Mouse (Mus musculus): ENCODE measurements at regions not wholly inside any gene's neighbourhood (a gene's known extent, or its start where the extent isn't known, plus 50 kb on each side); places are given as distances from the start of the nearest gene placed in this dataset.
"Not testable (repeated sequence)": the region's sequence is repeated elsewhere in the genome, so short reads cannot be mapped to it uniquely, and the experiment has no call there.

GRCm38 (mm10) chr14:68806646-68807045, 487.5 kb downstream of the Synb start:
- Histone ChIP-seq H3K4me1 (ENCODE audit: control insufficient read depth, insufficient read depth, low read length) (no peaks in the 10 kb centered on the region), H3K36me3 (ENCODE audit: control insufficient read depth, insufficient read depth, low read length) (no peaks in the 10 kb centered on the region), H3K4me3 (ENCODE audit: control insufficient read depth, low read depth, low read length) (no peak overlapping the region), H3K27ac (ENCODE audit: control insufficient read depth, insufficient read depth, low read depth, low read length) (no peak overlapping the region), H3K27me3 (ENCODE audit: control insufficient read depth, insufficient read depth, low read length) (no peaks in the 10 kb centered on the region)
- TF ChIP-seq POLR2A (IDR thresholded peaks at IDR 0.05; ENCODE audit: control insufficient read depth, low read depth, low read length) (no peak), CTCF (IDR thresholded peaks at IDR 0.05; ENCODE audit: control insufficient read depth, insufficient read depth, insufficient replicate concordance, low read depth, low read length) (no peak)

- Histone ChIP-seq H3K4me3 (ENCODE audit: control insufficient read depth, low read depth, low read length) (no peak overlapping the region), H3K27me3 (ENCODE audit: control insufficient read depth, insufficient read depth, low read length) (no peaks in the 10 kb centered on the region), H3K27ac (ENCODE audit: control insufficient read depth, insufficient read depth, low read depth, low read length) (no peak overlapping the region), H3K36me3 (ENCODE audit: control insufficient read depth, insufficient read depth, low read length) (no peaks in the 10 kb centered on the region), H3K4me1 (ENCODE audit: control insufficient read depth, insufficient read depth, low read length) (no peaks in the 10 kb centered on the region)
- TF ChIP-seq CTCF (IDR thresholded peaks at IDR 0.05; ENCODE audit: control insufficient read depth, insufficient read depth, insufficient replicate concordance, low read depth, low read length), result no peak
- no peak for TF ChIP-seq POLR2A (IDR thresholded peaks at IDR 0.05; ENCODE audit: control insufficient read depth, low read depth, low read length)
Measured at GRCm38 (mm10) chr14:68784395-68784794, 509.7 kb downstream of the Synb start.

GRCm38 (mm10) chr14:68783216-68783615, 510.9 kb downstream of the Synb start:
- no peak overlapping the region for H3K4me3 ChIP-seq (ENCODE audit: control insufficient read depth, low read depth, low read length)
- TF ChIP-seq CTCF (IDR thresholded peaks at IDR 0.05; ENCODE audit: control insufficient read depth, insufficient read depth, insufficient replicate concordance, low read depth, low read length), result no peak
- no peak for TF ChIP-seq POLR2A (IDR thresholded peaks at IDR 0.05; ENCODE audit: control insufficient read depth, low read depth, low read length)
- H3K36me3 ChIP-seq (ENCODE audit: control insufficient read depth, insufficient read depth, low read length), result no peaks in the 10 kb centered on the region
- H3K27me3 ChIP-seq (ENCODE audit: control insufficient read depth, insufficient read depth, low read length), result no peaks in the 10 kb centered on the region
- no peak overlapping the region for H3K27ac ChIP-seq (ENCODE audit: control insufficient read depth, insufficient read depth, low read depth, low read length)
- no peaks in the 10 kb centered on the region for H3K4me1 ChIP-seq (ENCODE audit: control insufficient read depth, insufficient read depth, low read length)

GRCm38 (mm10) chr14:68770411-68770810, 523.7 kb downstream of the Synb start:
- H3K36me3 ChIP-seq (ENCODE audit: control insufficient read depth, insufficient read depth, low read length), result no peaks in the 10 kb centered on the region
- H3K27me3 ChIP-seq (ENCODE audit: control insufficient read depth, insufficient read depth, low read length), result no peaks in the 10 kb centered on the region
- no peak overlapping the region for H3K4me3 ChIP-seq (ENCODE audit: control insufficient read depth, low read depth, low read length)
- no peak overlapping the region for H3K27ac ChIP-seq (ENCODE audit: control insufficient read depth, insufficient read depth, low read depth, low read length)
- TF ChIP-seq CTCF (IDR thresholded peaks at IDR 0.05; ENCODE audit: control insufficient read depth, insufficient read depth, insufficient replicate concordance, low read depth, low read length) (no peak), POLR2A (IDR thresholded peaks at IDR 0.05; ENCODE audit: control insufficient read depth, low read depth, low read length) (no peak)
- no peaks in the 10 kb centered on the region for H3K4me1 ChIP-seq (ENCODE audit: control insufficient read depth, insufficient read depth, low read length)

DNA sequence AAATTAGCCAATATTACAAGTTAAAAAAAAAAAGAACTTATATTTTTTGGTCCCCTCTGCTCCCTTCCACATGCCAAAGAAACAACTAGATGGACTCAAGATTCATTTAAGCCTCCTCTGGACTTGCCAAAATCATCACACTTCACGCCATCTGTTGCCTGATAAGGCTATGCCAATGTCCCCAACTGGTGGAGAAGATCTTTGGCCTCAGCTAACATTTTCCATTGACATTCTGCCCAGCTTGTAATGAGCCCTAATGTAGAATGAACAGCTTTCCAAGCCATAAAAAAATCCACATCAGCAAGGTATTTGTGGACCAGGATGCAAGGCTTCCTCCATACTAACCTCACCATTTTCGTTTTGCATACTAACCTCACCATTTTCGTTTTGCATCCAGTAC, 531.2 kb downstream of the Synb start:
- H3K4me3 ChIP-seq (ENCODE audit: control insufficient read depth, low read depth, low read length), result no peak overlapping the region
- no peak for TF ChIP-seq POLR2A (IDR thresholded peaks at IDR 0.05; ENCODE audit: control insufficient read depth, low read depth, low read length)
- no peak for TF ChIP-seq CTCF (IDR thresholded peaks at IDR 0.05; ENCODE audit: control insufficient read depth, insufficient read depth, insufficient replicate concordance, low read depth, low read length)
- no peaks in the 10 kb centered on the region for H3K36me3 ChIP-seq (ENCODE audit: control insufficient read depth, insufficient read depth, low read length)
- H3K27ac ChIP-seq (ENCODE audit: control insufficient read depth, insufficient read depth, low read depth, low read length), result no peak overlapping the region
- no peaks in the 10 kb centered on the region for H3K4me1 ChIP-seq (ENCODE audit: control insufficient read depth, insufficient read depth, low read length)
- no peaks in the 10 kb centered on the region for H3K27me3 ChIP-seq (ENCODE audit: control insufficient read depth, insufficient read depth, low read length)

DNA sequence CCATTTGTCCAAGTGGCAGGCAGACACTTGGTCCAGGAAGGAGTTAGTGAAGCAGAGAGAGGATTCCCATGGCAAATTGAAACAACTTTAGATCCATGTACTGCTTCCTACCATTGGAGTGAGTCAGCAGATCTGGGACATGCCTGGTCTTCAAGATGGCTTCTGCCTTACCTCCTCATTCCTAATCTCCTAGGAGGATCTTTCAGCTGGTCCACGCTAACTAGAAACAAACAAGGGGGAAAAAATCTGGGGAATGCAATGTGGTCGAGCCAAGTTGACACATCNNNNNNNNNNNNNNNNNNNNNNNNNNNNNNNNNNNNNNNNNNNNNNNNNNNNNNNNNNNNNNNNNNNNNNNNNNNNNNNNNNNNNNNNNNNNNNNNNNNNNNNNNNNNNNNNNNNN, 549.4 kb downstream of the Synb start:
- H3K36me3 ChIP-seq (ENCODE audit: control insufficient read depth, insufficient read depth, low read length), result no peaks in the 10 kb centered on the region
- no peak overlapping the region for H3K27ac ChIP-seq (ENCODE audit: control insufficient read depth, insufficient read depth, low read depth, low read length)
- no peaks in the 10 kb centered on the region for H3K27me3 ChIP-seq (ENCODE audit: control insufficient read depth, insufficient read depth, low read length)
- H3K4me1 ChIP-seq (ENCODE audit: control insufficient read depth, insufficient read depth, low read length), result no peaks in the 10 kb centered on the region
- TF ChIP-seq POLR2A (IDR thresholded peaks at IDR 0.05; ENCODE audit: control insufficient read depth, low read depth, low read length), result no peak
- no peak overlapping the region for H3K4me3 ChIP-seq (ENCODE audit: control insufficient read depth, low read depth, low read length)

GRCm38 (mm10) chr14:68738474-68738873, 555.6 kb downstream of the Synb start:
- H3K27me3 ChIP-seq (ENCODE audit: control insufficient read depth, insufficient read depth, low read length), result no peaks in the 10 kb centered on the region
- H3K27ac ChIP-seq (ENCODE audit: control insufficient read depth, insufficient read depth, low read depth, low read length), result no peak overlapping the region
- no peaks in the 10 kb centered on the region for H3K36me3 ChIP-seq (ENCODE audit: control insufficient read depth, insufficient read depth, low read length)
- TF ChIP-seq CTCF (IDR thresholded peaks at IDR 0.05; ENCODE audit: control insufficient read depth, insufficient read depth, insufficient replicate concordance, low read depth, low read length) (no peak), POLR2A (IDR thresholded peaks at IDR 0.05; ENCODE audit: control insufficient read depth, low read depth, low read length) (no peak)
- no peak overlapping the region for H3K4me3 ChIP-seq (ENCODE audit: control insufficient read depth, low read depth, low read length)
- no peaks in the 10 kb centered on the region for H3K4me1 ChIP-seq (ENCODE audit: control insufficient read depth, insufficient read depth, low read length)

DNA sequence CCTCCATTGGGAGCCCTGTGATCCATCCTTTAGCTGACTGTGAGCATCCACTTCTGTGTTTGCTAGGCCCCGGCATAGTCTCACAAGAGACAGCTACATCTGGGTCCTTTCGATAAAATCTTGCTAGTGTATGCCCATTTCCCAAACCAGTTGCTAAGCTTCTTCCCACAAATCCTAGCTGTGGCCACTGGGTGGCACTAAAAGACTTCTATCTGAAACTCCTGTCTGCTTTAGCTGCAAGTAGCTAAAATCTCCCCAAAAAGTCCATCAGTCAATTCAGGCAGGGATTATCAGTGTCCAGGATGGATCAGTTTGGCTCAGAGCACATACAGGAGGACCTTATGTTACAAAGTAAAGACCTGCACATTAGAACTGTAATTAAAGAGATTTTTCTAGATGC, 558.3 kb downstream of the Synb start:
- H3K27me3 ChIP-seq (ENCODE audit: control insufficient read depth, insufficient read depth, low read length); H3K36me3 ChIP-seq (ENCODE audit: control insufficient read depth, insufficient read depth, low read length); H3K4me3 ChIP-seq (ENCODE audit: control insufficient read depth, low read depth, low read length); H3K27ac ChIP-seq (ENCODE audit: control insufficient read depth, insufficient read depth, low read depth, low read length); H3K4me1 ChIP-seq (ENCODE audit: control insufficient read depth, insufficient read depth, low read length): not testable (repeated sequence)

Data from testis, adult 2 months (tissue).